Mouse (Mus musculus) CD4-positive helper T cell, adult 2 months (primary cell): ENCODE data around the gene Rpl12.

Experiments used
- DNase-seq: peaks from one replicate; pipeline ENCODE4 v3.0.0-alpha.2; 2012; ENCODE audit warnings: low read depth, missing footprints, low spot score

Gene Rpl12

GRCm38 (mm10) chr2:32961192-32961995 is at the start of gene Rpl12, which contains the start of gene Lrsam1:
Gene Rpl12 (plus strand): TSS chr2:32961559.
Gene Lrsam1 (minus strand): TSS chr2:32961614.
- DNase-seq, result peak; percentile 96

GRCm38 (mm10) chr2:32911639-32912182 is 49.6 kb upstream of the Rpl12 start:
- no peak for DNase-seq

- peak; percentile 85 for DNase-seq
Measured at GRCm38 (mm10) chr2:32912210-32912804, 49.1 kb upstream of the Rpl12 start.

- no peak for DNase-seq
Measured at GRCm38 (mm10) chr2:32914362-32914761, 47.0 kb upstream of the Rpl12 start.

- DNase-seq, result no peak
Measured at GRCm38 (mm10) chr2:32914896-32915295, 46.5 kb upstream of the Rpl12 start.

GRCm38 (mm10) chr2:32917526-32917925 is 43.8 kb upstream of the Rpl12 start:
- DNase-seq, result peak; percentile 90

GRCm38 (mm10) chr2:32918391-32918790 is 43.0 kb upstream of the Rpl12 start:
- no peak for DNase-seq

- peak; percentile 49 for DNase-seq
Measured at GRCm38 (mm10) chr2:32921235-32921634, 40.1 kb upstream of the Rpl12 start.

GRCm38 (mm10) chr2:32921801-32922380 is 39.5 kb upstream of the Rpl12 start:
- DNase-seq, result no peak

- DNase-seq, result no peak
Measured at GRCm38 (mm10) chr2:32922564-32922963, 38.8 kb upstream of the Rpl12 start.

- no peak for DNase-seq
Measured at GRCm38 (mm10) chr2:32923551-32924250, 37.7 kb upstream of the Rpl12 start.

GRCm38 (mm10) chr2:32924306-32924844 is 37.0 kb upstream of the Rpl12 start:
- DNase-seq, result no peak

GRCm38 (mm10) chr2:32926330-32927075 is 34.9 kb upstream of the Rpl12 start:
- DNase-seq, result no peak

- no peak for DNase-seq
Measured at GRCm38 (mm10) chr2:32927624-32928234, 33.6 kb upstream of the Rpl12 start.

- DNase-seq, result peak; percentile 53
Measured at GRCm38 (mm10) chr2:32928235-32928946, 33.0 kb upstream of the Rpl12 start.

- no peak for DNase-seq
Measured at GRCm38 (mm10) chr2:32928947-32929829, 32.2 kb upstream of the Rpl12 start.

- DNase-seq, result peak; percentile 58
Measured at GRCm38 (mm10) chr2:32931730-32932129, 29.6 kb upstream of the Rpl12 start.

GRCm38 (mm10) chr2:32938741-32939140 is 22.6 kb upstream of the Rpl12 start:
- DNase-seq, result no peak

- DNase-seq, result peak; percentile 61
Measured at GRCm38 (mm10) chr2:32939418-32939817, 21.9 kb upstream of the Rpl12 start.
